Mouse (Mus musculus) C2C12 (cell line): ENCODE measurements at regions not wholly inside any gene's neighbourhood (a gene's known extent, or its start where the extent isn't known, plus 50 kb on each side); places are given as distances from the start of the nearest gene placed in this dataset.

ENCODE experiments used
- H3K27me3 ChIP-seq: one replicate; pipeline ENCODE4 v1.6.1; 2011; ENCODE audit not compliant: control insufficient read depth, insufficient read depth, insufficient read length
- H3K36me3 ChIP-seq: one replicate; pipeline ENCODE4 v1.6.1; 2011; ENCODE audit not compliant: control insufficient read depth, insufficient read depth
- H3K4me3 ChIP-seq: one replicate; pipeline ENCODE4 v1.5.1; 2011; ENCODE audit warnings: mild to moderate bottlenecking, control low read depth; ENCODE audit not compliant: poor library complexity, insufficient read depth, severe bottlenecking
- H3K79me2 ChIP-seq: one replicate; pipeline ENCODE4 v1.6.1; 2011; ENCODE audit not compliant: control insufficient read depth, insufficient read depth
- H3K79me3 ChIP-seq: one replicate; pipeline ENCODE4 v1.6.1; 2011; ENCODE audit warnings: low read depth, control low read depth
- H3ac ChIP-seq: one replicate; pipeline ENCODE3; 2011; ENCODE audit warnings: low read depth; ENCODE audit not compliant: control insufficient read depth, insufficient read length
- CEBPB ChIP-seq: IDR thresholded peaks from one replicate; pipeline ENCODE4 v1.6.1; 2011; ENCODE audit warnings: low read depth, mild to moderate bottlenecking, control low read depth, moderate library complexity
- CTCF ChIP-seq: IDR thresholded peaks from one replicate; pipeline ENCODE4 v1.5.1; 2011; ENCODE audit not compliant: control insufficient read depth, insufficient read depth, insufficient read length
- FOSL1 ChIP-seq: IDR thresholded peaks from one replicate; pipeline ENCODE4 v1.8.0; 2011; ENCODE audit warnings: mild to moderate bottlenecking, low read length; ENCODE audit not compliant: poor library complexity, insufficient read depth, severe bottlenecking
- MAX ChIP-seq: IDR thresholded peaks from one replicate; pipeline ENCODE4 v1.6.1; 2011; ENCODE audit warnings: mild to moderate bottlenecking, control low read depth
- MYOD1 ChIP-seq: IDR thresholded peaks from one replicate; pipeline ENCODE4 v1.6.1; 2011; ENCODE audit warnings: low read depth; ENCODE audit not compliant: control insufficient read depth, insufficient read length
- MYOG ChIP-seq: IDR thresholded peaks from one replicate; pipeline ENCODE4 v1.6.1; 2011; ENCODE audit not compliant: control insufficient read depth, insufficient read length; ENCODE audit errors: extremely low read depth
- USF1 ChIP-seq: IDR thresholded peaks from one replicate; pipeline ENCODE4 v1.6.1; 2011; ENCODE audit warnings: low read depth, mild to moderate bottlenecking, control low read depth, moderate library complexity

DNA sequence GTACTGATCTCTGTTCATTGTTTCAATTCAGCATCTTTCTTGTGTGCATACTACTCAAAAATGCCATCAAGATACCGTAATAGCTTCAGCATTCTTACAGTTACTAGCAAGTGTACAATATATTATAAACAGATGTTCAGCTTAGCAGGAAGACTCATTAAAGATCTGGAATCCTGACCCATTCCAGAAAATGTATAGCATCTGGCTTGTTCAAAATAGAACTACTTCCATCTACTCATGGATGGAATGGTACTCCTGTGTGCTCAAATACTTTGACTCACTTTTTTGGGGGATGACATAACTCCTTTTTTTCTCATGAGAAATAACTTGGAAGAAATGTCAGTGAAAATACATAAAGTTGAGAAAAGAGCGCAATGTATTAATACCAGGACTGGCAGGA is 291.2 kb upstream of the Manea start:
- Histone ChIP-seq H3K79me3 (no peaks in the 10 kb centered on the region), H3K36me3 (no peaks in the 10 kb centered on the region), H3K4me3 (no peak overlapping the region), H3K27me3 (no peaks in the 10 kb centered on the region), H3ac (no peak overlapping the region), H3K79me2 (no peaks in the 10 kb centered on the region)
- TF ChIP-seq USF1 (no peak), MYOD1 (no peak), MYOG (no peak), FOSL1 (no peak), CTCF (no peak), CEBPB (no peak), MAX (no peak)

DNA sequence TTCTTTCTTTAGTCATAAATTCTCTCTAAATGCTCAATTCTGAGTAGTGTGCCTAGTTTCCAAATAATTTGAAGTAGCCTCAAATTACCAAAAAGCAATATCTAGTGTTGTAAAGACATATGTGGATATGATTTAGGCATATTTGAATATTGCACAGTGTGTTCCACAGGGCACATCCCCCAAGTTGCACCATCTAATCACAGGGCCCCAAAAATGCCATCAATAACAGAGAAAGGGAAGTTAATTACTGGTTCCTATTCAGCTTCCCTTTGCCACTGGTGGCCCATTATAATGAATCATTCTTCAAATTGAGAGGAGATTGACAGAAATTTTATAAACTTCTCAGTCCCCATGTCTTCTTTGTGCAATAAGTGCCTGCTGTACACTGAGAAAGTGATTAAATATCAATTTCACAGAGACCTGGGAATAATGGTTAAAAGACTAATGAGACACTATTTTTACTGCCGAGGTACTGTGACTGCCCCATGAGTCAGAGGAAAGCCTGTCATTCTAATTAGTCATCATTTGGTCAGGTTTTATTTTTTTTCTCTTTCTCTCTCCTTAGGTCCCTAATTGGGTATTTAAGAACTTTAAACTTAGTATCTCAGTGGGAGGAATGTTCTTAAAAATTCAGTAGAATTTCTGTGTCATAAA is 284.0 kb upstream of the Manea start:
- TF ChIP-seq MYOG (no peak), MYOD1 (peak; percentile 33), USF1 (no peak), CTCF (no peak), MAX (no peak), CEBPB (peak; percentile 48), FOSL1 (peak; percentile 97)
- no peaks in the 10 kb centered on the region for H3K36me3 ChIP-seq

DNA sequence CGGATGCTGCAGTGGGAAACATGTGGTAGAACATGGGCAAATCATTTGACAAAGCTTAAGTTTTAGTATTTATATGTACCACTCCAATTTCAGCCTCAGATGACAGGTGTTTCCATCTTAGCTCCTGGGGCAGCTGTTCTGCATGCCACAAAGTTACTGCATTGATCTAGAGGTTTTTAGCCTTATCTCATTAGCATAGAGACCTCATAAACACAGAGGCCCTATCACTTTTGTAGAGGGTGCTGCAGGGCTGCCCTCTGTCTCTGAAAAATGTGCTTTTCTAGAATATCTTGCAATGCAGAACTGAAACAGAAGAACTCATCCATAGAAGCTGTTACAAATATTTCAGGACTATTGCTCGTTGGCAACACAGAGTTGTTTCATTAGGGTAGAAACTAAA is 283.0 kb upstream of the Manea start:
- Histone ChIP-seq H3K27me3 (no peaks in the 10 kb centered on the region), H3ac (no peak overlapping the region), H3K4me3 (no peak overlapping the region), H3K36me3 (no peaks in the 10 kb centered on the region), H3K79me2 (no peaks in the 10 kb centered on the region), H3K79me3 (no peaks in the 10 kb centered on the region)
- TF ChIP-seq MYOD1: peak; percentile 85
- TF ChIP-seq USF1: no peak
- TF ChIP-seq FOSL1: no peak

More for the DNA sequence above, 284.0 kb upstream of the Manea start:
- no peak overlapping the region for H3ac ChIP-seq
- no peaks in the 10 kb centered on the region for H3K27me3 ChIP-seq
- no peaks in the 10 kb centered on the region for H3K79me3 ChIP-seq
- H3K79me2 ChIP-seq: no peaks in the 10 kb centered on the region
- H3K4me3 ChIP-seq: no peak overlapping the region

DNA sequence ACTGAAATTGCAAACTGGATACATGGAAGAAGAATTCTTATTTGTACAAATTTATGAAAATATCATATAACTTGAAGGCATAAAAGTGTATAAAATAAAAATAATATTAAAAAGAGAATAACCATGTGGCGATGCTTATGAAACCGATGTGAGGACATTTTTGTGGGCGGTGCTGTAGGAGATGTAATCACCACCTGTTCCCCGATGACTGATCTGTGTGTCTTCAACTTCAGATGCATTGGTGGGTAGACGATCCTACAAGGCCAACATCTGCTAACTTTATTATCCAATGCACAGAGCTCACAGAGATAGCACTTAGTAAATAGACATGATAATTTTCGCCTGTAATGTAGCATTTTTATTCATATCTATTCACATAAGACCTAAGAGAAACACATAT is 281.1 kb upstream of the Manea start:
- no peak overlapping the region for H3ac ChIP-seq
- H3K27me3 ChIP-seq: no peaks in the 10 kb centered on the region
- H3K79me2 ChIP-seq: no peaks in the 10 kb centered on the region
- no peaks in the 10 kb centered on the region for H3K79me3 ChIP-seq
- no peaks in the 10 kb centered on the region for H3K36me3 ChIP-seq
- TF ChIP-seq MYOD1 (peak; percentile 73), MYOG (no peak)
- no peak overlapping the region for H3K4me3 ChIP-seq

DNA sequence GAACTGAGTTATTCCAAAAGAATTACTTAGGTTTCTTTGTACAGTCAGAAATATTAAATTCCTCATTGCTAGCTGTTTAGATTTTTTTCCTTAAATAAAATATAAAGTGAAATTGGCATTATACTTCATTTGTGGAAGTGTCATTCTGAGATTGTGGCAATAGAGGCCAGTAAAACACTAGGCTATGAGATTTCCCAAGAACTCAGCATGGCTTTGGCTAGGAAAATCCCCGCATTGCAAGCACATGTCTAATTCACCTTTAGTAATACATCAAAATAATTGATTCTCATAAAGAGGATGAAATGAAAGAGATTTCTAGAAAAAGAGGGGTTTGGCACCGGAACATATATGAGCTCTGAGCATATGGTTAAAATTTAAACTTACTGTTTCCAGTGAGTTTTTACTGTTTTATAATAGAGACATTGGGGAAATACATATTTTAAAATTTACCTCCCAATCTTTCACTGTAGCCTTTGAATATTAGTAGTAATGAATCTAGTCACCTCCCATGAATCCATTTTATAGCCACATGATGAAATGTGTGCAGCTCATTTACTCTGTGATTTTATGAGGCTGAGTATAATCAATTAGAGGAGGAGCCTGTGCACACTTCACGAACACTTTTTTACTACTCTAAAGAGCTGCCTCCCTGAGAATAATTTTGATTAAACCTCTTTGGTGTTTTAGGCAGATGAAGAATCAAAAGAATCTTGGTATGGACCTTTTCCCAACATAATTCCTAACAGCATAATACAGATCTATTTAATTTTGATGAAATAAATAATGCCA is 242.6 kb upstream of the Manea start:
- Histone ChIP-seq H3K79me2 (no peaks in the 10 kb centered on the region), H3K36me3 (no peaks in the 10 kb centered on the region), H3K27me3 (no peaks in the 10 kb centered on the region), H3ac (no peak overlapping the region), H3K79me3 (no peaks in the 10 kb centered on the region), H3K4me3 (no peak overlapping the region)
- TF ChIP-seq CEBPB: no peak
- TF ChIP-seq MAX: no peak
- no peak for TF ChIP-seq MYOD1
- no peak for TF ChIP-seq MYOG
- no peak for TF ChIP-seq CTCF
- TF ChIP-seq FOSL1: no peak
- TF ChIP-seq USF1: no peak

DNA sequence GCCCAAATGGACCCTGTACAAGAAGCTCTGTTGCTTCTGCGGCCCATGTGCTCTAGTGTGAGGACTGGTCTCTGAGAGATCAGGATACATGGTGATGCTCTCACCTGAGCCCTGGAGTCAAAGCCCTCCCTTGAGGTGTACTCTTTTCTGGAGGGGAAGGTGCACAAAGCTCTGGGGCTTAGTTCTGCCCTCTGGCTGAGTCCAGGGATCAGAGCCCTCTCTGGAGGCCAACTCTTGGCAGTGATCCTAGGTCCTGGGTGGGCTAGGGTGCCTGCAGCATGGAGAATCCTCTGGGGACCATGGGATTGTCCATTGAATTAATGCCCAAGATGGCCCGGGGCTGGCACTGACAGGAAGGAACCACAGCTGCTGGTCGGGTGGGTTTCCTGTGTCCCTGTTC is 209.0 kb upstream of the Manea start:
- Histone ChIP-seq H3K36me3 (no peaks in the 10 kb centered on the region), H3K79me2 (no peaks in the 10 kb centered on the region), H3K79me3 (no peaks in the 10 kb centered on the region), H3K27me3 (no peaks in the 10 kb centered on the region), H3ac (no peak overlapping the region), H3K4me3 (no peak overlapping the region)
- TF ChIP-seq MYOD1 (no peak), CTCF (no peak), FOSL1 (no peak), MAX (no peak), USF1 (no peak), MYOG (no peak), CEBPB (no peak)
